Mouse (Mus musculus) E14TG2a.4 (cell line): ENCODE measurements around the gene Rgs19.
A peak's percentile ranks its signal among the peaks of the same experiment; 100 is the strongest.

Experiments
- H3K27me3 ChIP-seq: 2 replicates; pipeline ENCODE4 v1.6.1; 2014; ENCODE audit warnings: low read length, control low read depth; ENCODE audit not compliant: insufficient read depth
- H3K36me3 ChIP-seq: 2 replicates; pipeline ENCODE4 v1.6.1; 2014; ENCODE audit warnings: low read length, control low read depth; ENCODE audit not compliant: insufficient read depth
- H3K4me1 ChIP-seq: replicated peaks from 2 replicates; pipeline ENCODE4 v1.6.1; 2014; ENCODE audit warnings: low read depth, low read length, control low read depth
- H3K4me3 ChIP-seq: replicated peaks from 2 replicates; pipeline ENCODE4 v1.5.1; 2014; ENCODE audit warnings: mild to moderate bottlenecking, low read length
- H3K9me3 ChIP-seq: 2 replicates; pipeline ENCODE4 v1.6.1; 2014; ENCODE audit warnings: low read length, control low read depth
- CTCF ChIP-seq: conservative IDR thresholded peaks from 2 replicates; pipeline ENCODE4 v1.5.1; 2014; ENCODE audit warnings: low read length
- NANOG ChIP-seq: IDR thresholded peaks from 2 replicates; pipeline ENCODE4 v1.6.1; 2014; ENCODE audit warnings: borderline replicate concordance, low read length, mixed read lengths
- POU5F1 ChIP-seq: IDR thresholded peaks from 2 replicates; pipeline ENCODE4 v1.6.1; 2014; ENCODE audit warnings: low read length, borderline replicate concordance

Rgs19 gene

DNA sequence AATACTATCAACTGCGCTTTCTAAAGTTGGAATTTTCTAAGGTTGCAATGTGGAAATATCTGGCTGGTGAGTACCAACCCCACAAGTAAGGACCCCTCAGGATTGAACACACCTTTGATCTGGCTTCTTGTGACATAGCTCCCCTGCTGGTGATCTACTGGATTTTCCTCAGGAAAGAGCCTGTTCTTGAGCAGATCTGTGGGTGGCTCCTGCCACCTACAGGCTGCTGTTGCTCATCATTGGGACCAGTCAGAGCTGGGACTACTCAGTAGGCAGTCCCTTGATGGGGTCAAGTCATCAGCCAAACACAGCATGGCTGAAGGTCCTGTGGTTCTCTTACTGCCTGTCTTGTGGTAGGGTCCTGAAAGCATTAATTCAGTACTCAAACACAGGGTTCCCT is 15.0 kb downstream of the Rgs19 start:
- TF ChIP-seq NANOG = no peak
- TF ChIP-seq CTCF = peak; percentile 86
- no peak for TF ChIP-seq POU5F1
- H3K4me1 ChIP-seq = peaks cover 66% of the 10 kb centered on the region
- no peak overlapping the region for H3K4me3 ChIP-seq
- no peaks in the 10 kb centered on the region for H3K9me3 ChIP-seq
- no peaks in the 10 kb centered on the region for H3K36me3 ChIP-seq
- peaks cover 45% of the 10 kb centered on the region for H3K27me3 ChIP-seq

DNA sequence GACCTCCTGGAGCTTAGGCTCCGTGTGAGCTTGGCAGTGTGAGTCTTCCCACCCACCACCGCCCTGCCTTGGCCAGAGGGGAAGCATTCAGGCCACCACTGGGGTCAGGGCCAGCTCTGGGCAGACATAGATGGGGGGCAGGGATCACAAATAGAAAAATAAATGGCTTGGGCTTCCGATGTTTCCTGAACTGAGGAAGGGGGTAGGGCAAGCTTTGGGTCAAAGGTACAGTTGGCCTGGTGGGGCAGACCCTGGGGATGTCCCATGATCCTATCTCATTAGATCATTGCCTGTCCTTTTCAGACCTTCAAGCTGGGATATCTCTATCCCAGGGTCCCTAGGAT is 16.1 kb downstream of the Rgs19 start:
- TF ChIP-seq NANOG (no peak), CTCF (no peak), POU5F1 (no peak)

DNA sequence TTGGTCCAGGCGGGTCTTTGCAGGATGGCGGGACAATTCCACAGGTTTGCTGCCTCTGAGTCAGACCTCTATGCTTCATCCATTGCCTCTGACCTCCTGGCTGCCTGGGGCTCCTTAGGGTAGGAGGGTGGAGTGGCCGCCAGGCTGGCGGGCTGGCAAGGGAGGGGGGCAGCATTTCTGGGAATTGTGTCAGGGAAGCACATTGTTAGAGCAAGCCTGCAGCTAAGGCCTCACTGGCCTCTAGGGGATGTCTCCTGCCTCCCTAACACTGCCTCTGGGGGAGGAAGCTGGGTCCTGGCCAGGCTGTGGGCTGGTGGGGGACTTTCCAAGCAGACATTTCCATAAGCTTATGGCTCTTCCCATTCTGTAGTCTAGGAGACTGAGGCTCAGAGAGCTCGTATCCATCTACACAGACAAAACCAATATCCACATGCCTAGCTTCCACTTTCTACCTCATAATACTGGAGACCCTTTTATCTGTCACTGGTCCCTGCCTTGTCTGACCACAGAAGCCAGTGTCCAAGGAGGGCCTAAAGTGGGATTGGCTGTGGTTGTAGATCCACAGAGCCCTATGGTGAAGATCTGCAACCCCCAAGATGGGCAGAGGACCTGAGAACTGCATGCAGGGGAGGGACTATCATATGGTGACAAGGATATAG is 16.6 kb downstream of the Rgs19 start:
- Histone ChIP-seq H3K36me3 (no peaks in the 10 kb centered on the region), H3K9me3 (no peaks in the 10 kb centered on the region), H3K27me3 (peaks cover 47% of the 10 kb centered on the region), H3K4me1 (peaks cover 74% of the 10 kb centered on the region), H3K4me3 (peak overlapping the region; percentile 30)
- no peak; the same call in 1 of the 2 replicates for TF ChIP-seq CTCF
- TF ChIP-seq NANOG = no peak
- no peak for TF ChIP-seq POU5F1

More for the DNA sequence above, 16.1 kb downstream of the Rgs19 start:
- Histone ChIP-seq H3K4me1 (peaks cover 74% of the 10 kb centered on the region), H3K36me3 (no peaks in the 10 kb centered on the region), H3K4me3 (no peak overlapping the region), H3K9me3 (no peaks in the 10 kb centered on the region), H3K27me3 (peaks cover 47% of the 10 kb centered on the region)

DNA sequence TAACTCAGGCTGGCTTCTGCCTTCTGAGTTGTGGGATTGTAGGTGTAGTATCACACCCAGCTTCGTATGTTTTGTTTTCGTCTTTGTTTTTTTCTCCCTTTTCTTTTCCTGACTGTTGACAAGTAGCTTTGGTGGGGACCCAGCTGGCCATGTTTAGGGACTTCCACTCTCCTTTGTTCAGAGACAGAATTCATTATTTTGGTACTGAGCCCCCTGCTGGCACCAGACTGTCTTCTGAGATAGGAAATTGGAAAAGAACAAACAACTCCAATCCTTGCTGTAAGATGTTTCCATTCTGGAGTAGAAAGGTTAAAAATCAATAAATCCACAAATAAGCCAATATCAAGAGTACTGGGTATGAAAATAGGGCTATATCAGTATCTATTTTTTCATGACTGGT is 17.4 kb downstream of the Rgs19 start:
- Histone ChIP-seq H3K36me3 (no peaks in the 10 kb centered on the region), H3K4me1 (peaks cover 81% of the 10 kb centered on the region), H3K27me3 (peaks cover 47% of the 10 kb centered on the region), H3K4me3 (no peak overlapping the region; the same call in 1 of the 2 replicates), H3K9me3 (no peaks in the 10 kb centered on the region)
- TF ChIP-seq NANOG (no peak), CTCF (no peak), POU5F1 (no peak)

DNA sequence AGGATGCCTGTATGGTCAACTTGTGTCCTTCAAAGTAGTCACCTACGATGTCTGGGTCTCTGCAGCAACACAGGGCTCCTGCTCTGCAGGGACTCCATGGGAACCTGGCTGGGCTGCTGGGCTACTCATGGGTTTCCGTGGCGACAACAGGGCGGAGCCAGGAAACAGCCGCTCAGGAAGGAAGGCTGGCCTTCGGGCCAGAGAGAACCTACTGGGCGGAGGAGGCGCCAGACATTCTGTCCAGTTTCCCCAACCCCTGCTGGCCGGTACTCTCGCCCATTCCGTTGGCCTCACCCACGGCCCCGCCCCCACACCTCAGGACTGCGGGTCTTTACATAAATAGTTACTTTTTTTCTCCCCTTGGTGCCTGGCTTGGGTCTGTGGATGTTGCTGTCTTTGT is 18.3 kb downstream of the Rgs19 start:
- peak overlapping the region; percentile 41; the same call in 1 of the 2 replicates for H3K4me3 ChIP-seq
- no peaks in the 10 kb centered on the region for H3K9me3 ChIP-seq
- peaks cover 74% of the 10 kb centered on the region for H3K4me1 ChIP-seq
- H3K36me3 ChIP-seq = no peaks in the 10 kb centered on the region
- TF ChIP-seq POU5F1 (no peak), CTCF (no peak), NANOG (no peak)
- H3K27me3 ChIP-seq = peaks cover 47% of the 10 kb centered on the region

DNA sequence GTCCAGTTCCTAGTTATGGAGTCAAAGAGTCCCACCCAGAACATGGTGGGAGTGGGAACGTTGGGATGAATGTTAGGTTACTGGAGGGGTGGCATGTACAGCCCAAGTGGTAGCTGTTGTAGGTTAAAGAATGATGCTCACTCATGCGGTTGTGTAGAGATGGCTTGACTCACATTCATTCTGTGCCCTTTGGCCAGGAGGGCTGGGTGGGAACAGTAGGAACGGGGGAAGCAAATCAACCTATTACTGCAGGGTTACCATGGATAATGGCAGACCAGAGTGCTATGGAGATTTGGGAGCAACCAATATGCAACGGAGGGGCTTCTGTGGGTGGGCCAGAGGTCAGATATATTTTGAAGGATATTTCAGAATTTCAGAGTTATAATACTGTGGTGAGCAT is 18.8 kb downstream of the Rgs19 start:
- Histone ChIP-seq H3K4me3 (no peak overlapping the region), H3K27me3 (peaks cover 50% of the 10 kb centered on the region), H3K4me1 (peaks cover 78% of the 10 kb centered on the region), H3K36me3 (no peaks in the 10 kb centered on the region), H3K9me3 (no peaks in the 10 kb centered on the region)
- TF ChIP-seq POU5F1 (no peak), CTCF (no peak), NANOG (no peak)

DNA sequence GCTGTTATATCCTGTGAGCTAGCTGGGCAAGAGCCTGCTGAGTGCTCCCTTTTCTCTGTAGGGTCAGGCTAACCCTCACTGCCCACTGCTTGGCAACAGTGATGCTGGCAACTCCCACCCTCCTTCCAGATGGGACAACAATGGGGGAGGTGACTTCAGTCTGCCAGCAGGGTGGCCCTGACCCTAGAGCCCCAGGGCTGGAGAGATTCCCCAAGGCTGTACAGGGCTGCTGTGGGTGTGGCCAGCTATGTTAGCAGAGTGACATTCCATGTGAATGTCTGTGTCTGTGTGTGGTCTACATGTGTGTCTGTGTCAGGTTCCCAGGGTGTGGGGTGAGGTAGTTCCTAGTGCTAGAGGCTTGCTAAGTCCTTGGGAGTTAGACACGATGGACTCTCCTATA is 20.3 kb downstream of the Rgs19 start:
- peaks cover 63% of the 10 kb centered on the region for H3K27me3 ChIP-seq
- H3K9me3 ChIP-seq = no peaks in the 10 kb centered on the region
- peaks cover 70% of the 10 kb centered on the region for H3K4me1 ChIP-seq
- H3K4me3 ChIP-seq = no peak overlapping the region
- H3K36me3 ChIP-seq = no peaks in the 10 kb centered on the region
- no peak for TF ChIP-seq POU5F1
- TF ChIP-seq CTCF = no peak
- no peak for TF ChIP-seq NANOG

DNA sequence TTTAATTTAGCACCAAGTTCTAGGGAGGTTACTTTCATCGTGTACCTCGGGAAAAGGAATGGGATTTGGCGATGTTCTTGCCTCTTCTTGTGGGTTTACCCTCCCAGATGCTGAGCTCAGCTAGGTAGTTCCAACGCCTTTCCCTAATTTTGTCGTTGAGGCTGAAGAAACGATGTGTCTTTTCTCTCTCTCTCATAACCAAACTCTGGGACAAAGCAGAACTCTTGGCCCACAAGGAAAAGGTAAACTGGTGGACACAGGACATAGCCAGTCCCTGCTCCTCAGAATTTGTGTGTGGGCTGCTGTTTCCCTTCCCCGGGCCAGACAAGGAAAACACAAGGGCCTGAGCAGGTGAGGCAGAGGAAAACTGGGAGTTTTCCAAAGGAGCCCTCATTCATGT is 21.8 kb downstream of the Rgs19 start:
- H3K4me1 ChIP-seq = peaks cover 67% of the 10 kb centered on the region
- H3K9me3 ChIP-seq = no peaks in the 10 kb centered on the region
- TF ChIP-seq CTCF = no peak
- TF ChIP-seq POU5F1 = no peak
- no peak for TF ChIP-seq NANOG
- no peak overlapping the region for H3K4me3 ChIP-seq
- H3K27me3 ChIP-seq = peaks cover 72% of the 10 kb centered on the region
- no peaks in the 10 kb centered on the region for H3K36me3 ChIP-seq

DNA sequence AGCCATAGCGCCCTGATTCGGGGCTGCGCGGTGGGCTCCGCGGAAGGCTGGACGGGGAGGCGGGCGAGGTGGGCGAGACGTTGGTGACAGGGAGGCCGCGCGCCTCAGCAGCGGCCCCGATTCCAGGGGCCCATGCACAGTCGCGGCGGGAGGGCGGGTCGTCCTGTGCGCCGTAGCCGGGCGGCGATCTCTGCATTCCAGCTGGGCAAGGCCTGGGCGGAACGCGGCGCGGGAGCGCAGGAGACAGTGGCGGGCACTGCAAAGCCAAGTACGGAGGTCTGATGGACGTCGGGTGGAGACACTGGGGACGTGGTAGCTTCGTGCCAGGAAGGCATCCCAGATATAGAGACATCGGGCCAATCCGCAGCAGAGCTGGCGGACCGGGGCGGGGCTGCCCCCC is 22.5 kb downstream of the Rgs19 start, which contains the start of gene Sox18:
Gene Sox18 (minus strand): TSS at position 315 of the 400 bp plus-strand sequence.
- Histone ChIP-seq H3K9me3 (no peaks in the 10 kb centered on the region), H3K4me1 (peaks cover 61% of the 10 kb centered on the region), H3K36me3 (no peaks in the 10 kb centered on the region), H3K27me3 (peaks cover 72% of the 10 kb centered on the region), H3K4me3 (peak within 1 kb of the TSS; percentile 78)
- TF ChIP-seq CTCF (no peak), NANOG (no peak), POU5F1 (no peak)
